Mouse (Mus musculus): ENCODE measurements at regions not wholly inside any gene's neighbourhood (a gene's known extent, or its start where the extent isn't known, plus 50 kb on each side); places are given as distances from the start of the nearest gene placed in this dataset.
"Not testable (repeated sequence)": the region's sequence is repeated elsewhere in the genome, so short reads cannot be mapped to it uniquely, and the experiment has no call there.

DNA sequence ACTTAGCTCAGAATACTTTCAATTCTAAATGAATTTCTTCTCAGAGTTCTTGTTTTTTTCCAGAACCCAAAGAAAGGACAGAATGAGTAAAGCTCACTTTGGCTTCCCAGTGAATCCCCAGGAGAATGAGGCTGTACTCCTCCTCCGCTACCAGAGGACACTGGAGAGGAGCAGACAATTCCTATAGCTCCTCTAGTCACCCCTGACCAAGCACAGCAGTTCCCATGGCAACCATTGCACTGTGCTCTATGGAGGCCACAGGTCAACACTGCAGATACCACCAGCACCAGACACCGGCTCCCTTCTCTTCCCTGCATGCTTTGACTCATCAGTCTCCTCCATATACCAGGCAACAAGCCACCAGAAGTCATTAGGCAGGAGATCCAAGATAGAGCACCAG lies 447.6 kb upstream of the Arid1b start:
- in situ Hi-C loops (cut with MboI; ENCODE audit: low sequenced_read_pairs in 2 of 2, unreplicated experiment in 2 of 2): no loop called here
- H3K27ac ChIP-seq (ENCODE audit: insufficient read depth, low read depth, low read length, poor library complexity, severe bottlenecking): no peak overlapping the region
- no peaks in the 10 kb centered on the region for H3K36me3 ChIP-seq (ENCODE audit: control insufficient read depth, insufficient read depth, low read length, poor library complexity, severe bottlenecking)
- H3K4me1 ChIP-seq (ENCODE audit: control insufficient read depth in 2 of 2, insufficient read depth in 2 of 2, low read length in 2 of 2, poor library complexity in 1 of 2): no peaks in the 10 kb centered on the region
- H3K9me3 ChIP-seq (ENCODE audit: control insufficient read depth, insufficient read depth, low read depth, low read length): no peaks in the 10 kb centered on the region
- H3K9ac ChIP-seq (ENCODE audit: insufficient read depth, low read depth, low read length, poor library complexity, severe bottlenecking): no peak overlapping the region
- H3K4me3 ChIP-seq (ENCODE audit: insufficient read depth in 1 of 2, low read depth in 1 of 2, low read length in 2 of 2, poor library complexity in 1 of 2, severe bottlenecking in 1 of 2): no peak overlapping the region
- TF ChIP-seq ZNF384 (IDR thresholded peaks at IDR 0.05; ENCODE audit: low read depth, low read length) (no peak), ZC3H11A (IDR thresholded peaks at IDR 0.05; ENCODE audit: borderline replicate concordance, low read depth, low read length) (no peak), MAFK (IDR thresholded peaks at IDR 0.05; ENCODE audit: insufficient read depth, low read depth, low read length) (no peak), HCFC1 (IDR thresholded peaks at IDR 0.05; ENCODE audit: borderline replicate concordance, insufficient read depth, low read length) (no peak), CHD2 (IDR thresholded peaks at IDR 0.05; ENCODE audit: low read depth, low read length) (no peak)
- no peak for DNase-seq (ENCODE audit: low read depth, low spot score)

DNA sequence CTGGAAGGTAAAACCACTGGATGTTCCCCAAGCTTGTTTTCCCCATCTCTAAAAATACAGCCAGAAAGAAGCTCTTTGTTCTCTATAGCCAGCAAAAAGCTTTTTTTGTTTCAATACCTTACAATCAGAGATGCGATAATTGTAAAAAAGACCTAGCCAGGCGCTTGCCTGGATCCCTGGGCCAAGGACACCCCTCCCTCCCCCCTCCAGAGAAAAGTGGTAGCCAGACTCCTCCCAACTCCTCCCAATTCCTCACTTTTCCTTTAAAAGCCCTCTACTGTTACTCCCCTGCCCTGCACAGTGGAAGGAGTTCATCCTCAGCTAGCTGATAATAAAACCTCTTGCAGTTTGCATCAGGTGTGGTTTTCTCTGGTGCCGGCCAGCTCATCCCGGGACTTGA lies 441.1 kb upstream of the Arid1b start:
- H3K9me3 ChIP-seq (ENCODE audit: control insufficient read depth, insufficient read depth, low read depth, low read length); H3K4me1 ChIP-seq (ENCODE audit: control insufficient read depth in 2 of 2, insufficient read depth in 2 of 2, low read length in 2 of 2, poor library complexity in 1 of 2); in situ Hi-C loops (cut with MboI; ENCODE audit: low sequenced_read_pairs in 2 of 2, unreplicated experiment in 2 of 2); H3K9ac ChIP-seq (ENCODE audit: insufficient read depth, low read depth, low read length, poor library complexity, severe bottlenecking); H3K27ac ChIP-seq (ENCODE audit: insufficient read depth, low read depth, low read length, poor library complexity, severe bottlenecking); DNase-seq (ENCODE audit: low read depth, low spot score); H3K36me3 ChIP-seq (ENCODE audit: control insufficient read depth, insufficient read depth, low read length, poor library complexity, severe bottlenecking); H3K4me3 ChIP-seq (ENCODE audit: insufficient read depth in 1 of 2, low read depth in 1 of 2, low read length in 2 of 2, poor library complexity in 1 of 2, severe bottlenecking in 1 of 2): not testable (repeated sequence)

DNA sequence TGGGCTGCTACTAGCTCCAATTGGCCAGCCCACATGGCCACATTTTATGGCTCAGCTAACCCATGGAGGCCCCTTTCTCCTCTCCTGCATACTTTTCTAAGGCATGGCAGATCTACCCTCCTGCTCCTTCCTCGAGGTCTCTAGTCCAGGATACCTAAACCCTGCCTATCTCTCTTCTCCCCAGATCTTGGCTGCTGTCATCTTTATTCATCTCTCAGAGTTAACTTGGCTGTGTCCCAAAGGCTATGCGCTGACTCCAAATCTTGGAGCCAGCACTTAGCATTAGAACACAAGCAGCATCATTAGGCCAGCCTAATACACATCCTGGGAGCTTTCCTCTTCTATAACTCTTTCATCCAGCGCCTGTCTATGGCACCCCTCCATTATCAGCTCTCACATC lies 430.5 kb upstream of the Arid1b start:
- TF ChIP-seq ZC3H11A (IDR thresholded peaks at IDR 0.05; ENCODE audit: borderline replicate concordance, low read depth, low read length) (no peak), MAFK (IDR thresholded peaks at IDR 0.05; ENCODE audit: insufficient read depth, low read depth, low read length) (no peak), CHD2 (IDR thresholded peaks at IDR 0.05; ENCODE audit: low read depth, low read length) (no peak), ZNF384 (IDR thresholded peaks at IDR 0.05; ENCODE audit: low read depth, low read length) (no peak)
- Histone ChIP-seq H3K27ac (ENCODE audit: insufficient read depth, low read depth, low read length, poor library complexity, severe bottlenecking) (no peak overlapping the region), H3K9ac (ENCODE audit: insufficient read depth, low read depth, low read length, poor library complexity, severe bottlenecking) (no peak overlapping the region), H3K4me1 (ENCODE audit: control insufficient read depth in 2 of 2, insufficient read depth in 2 of 2, low read length in 2 of 2, poor library complexity in 1 of 2) (no peaks in the 10 kb centered on the region), H3K36me3 (ENCODE audit: control insufficient read depth, insufficient read depth, low read length, poor library complexity, severe bottlenecking) (no peaks in the 10 kb centered on the region), H3K4me3 (ENCODE audit: insufficient read depth in 1 of 2, low read depth in 1 of 2, low read length in 2 of 2, poor library complexity in 1 of 2, severe bottlenecking in 1 of 2) (no peak overlapping the region), H3K9me3 (ENCODE audit: control insufficient read depth, insufficient read depth, low read depth, low read length) (no peaks in the 10 kb centered on the region)
- in situ Hi-C loops (cut with MboI; ENCODE audit: low sequenced_read_pairs in 2 of 2, unreplicated experiment in 2 of 2): no loop called here
- no peak for DNase-seq (ENCODE audit: low read depth, low spot score)

DNA sequence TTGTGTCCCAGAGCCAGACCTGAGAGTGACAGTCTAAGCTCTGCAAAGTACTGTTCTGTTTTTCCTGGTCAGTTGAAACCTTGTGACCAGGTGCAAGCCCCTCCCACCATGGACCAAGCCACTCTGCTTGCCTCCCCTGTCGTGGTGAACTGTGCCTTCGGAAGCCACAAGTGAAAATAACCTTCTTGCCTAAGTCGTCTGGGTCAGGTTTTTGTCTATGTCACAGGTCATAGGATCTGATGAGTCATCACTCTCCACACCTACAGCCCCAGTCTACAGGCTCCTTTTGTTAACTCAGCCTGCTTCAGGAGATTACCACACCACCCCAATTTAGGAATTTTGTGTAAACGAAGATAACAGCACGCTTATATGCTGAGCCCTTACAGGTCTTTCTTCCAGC lies 417.2 kb upstream of the Arid1b start:
- no peak for DNase-seq (ENCODE audit: low read depth, low spot score)
- Histone ChIP-seq H3K4me3 (ENCODE audit: insufficient read depth in 1 of 2, low read depth in 1 of 2, low read length in 2 of 2, poor library complexity in 1 of 2, severe bottlenecking in 1 of 2) (no peak overlapping the region), H3K9ac (ENCODE audit: insufficient read depth, low read depth, low read length, poor library complexity, severe bottlenecking) (no peak overlapping the region), H3K27ac (ENCODE audit: insufficient read depth, low read depth, low read length, poor library complexity, severe bottlenecking) (no peak overlapping the region), H3K4me1 (ENCODE audit: control insufficient read depth in 2 of 2, insufficient read depth in 2 of 2, low read length in 2 of 2, poor library complexity in 1 of 2) (no peaks in the 10 kb centered on the region), H3K9me3 (ENCODE audit: control insufficient read depth, insufficient read depth, low read depth, low read length) (no peaks in the 10 kb centered on the region), H3K36me3 (ENCODE audit: control insufficient read depth, insufficient read depth, low read length, poor library complexity, severe bottlenecking) (no peaks in the 10 kb centered on the region)
- in situ Hi-C loops (cut with MboI; ENCODE audit: low sequenced_read_pairs in 2 of 2, unreplicated experiment in 2 of 2): no loop called here
- TF ChIP-seq MAFK (IDR thresholded peaks at IDR 0.05; ENCODE audit: insufficient read depth, low read depth, low read length) (no peak), ZC3H11A (IDR thresholded peaks at IDR 0.05; ENCODE audit: borderline replicate concordance, low read depth, low read length) (no peak), CHD2 (IDR thresholded peaks at IDR 0.05; ENCODE audit: low read depth, low read length) (no peak), ZNF384 (IDR thresholded peaks at IDR 0.05; ENCODE audit: low read depth, low read length) (no peak), HCFC1 (IDR thresholded peaks at IDR 0.05; ENCODE audit: borderline replicate concordance, insufficient read depth, low read length) (no peak)

DNA sequence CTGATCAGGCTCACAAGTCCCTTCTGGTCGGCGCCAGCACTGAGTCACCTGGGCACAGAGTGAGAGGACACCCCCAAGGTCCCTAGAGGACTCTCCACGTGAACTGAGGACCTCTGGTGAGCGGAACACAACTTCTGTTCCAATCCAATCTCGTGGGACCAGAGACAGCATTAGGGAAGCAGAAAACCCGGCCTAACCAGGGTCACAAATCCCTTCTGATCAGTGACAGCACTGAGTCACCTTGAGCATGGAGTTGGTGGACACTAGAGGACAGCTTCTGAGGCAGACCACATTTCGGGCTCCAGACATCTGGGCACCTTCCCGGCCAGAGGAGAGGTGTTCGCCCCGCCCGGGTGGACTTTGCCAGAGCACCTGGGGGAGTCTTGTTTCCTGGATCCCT lies 412.3 kb upstream of the Arid1b start:
- no peaks in the 10 kb centered on the region for H3K4me1 ChIP-seq (ENCODE audit: control insufficient read depth in 2 of 2, insufficient read depth in 2 of 2, low read length in 2 of 2, poor library complexity in 1 of 2)
- no peak overlapping the region for H3K4me3 ChIP-seq (ENCODE audit: insufficient read depth in 1 of 2, low read depth in 1 of 2, low read length in 2 of 2, poor library complexity in 1 of 2, severe bottlenecking in 1 of 2)
- no peak for TF ChIP-seq ZNF384 (IDR thresholded peaks at IDR 0.05; ENCODE audit: low read depth, low read length)
- TF ChIP-seq MAFK (IDR thresholded peaks at IDR 0.05; ENCODE audit: insufficient read depth, low read depth, low read length): no peak
- no peak for TF ChIP-seq HCFC1 (IDR thresholded peaks at IDR 0.05; ENCODE audit: borderline replicate concordance, insufficient read depth, low read length)
- TF ChIP-seq CHD2 (IDR thresholded peaks at IDR 0.05; ENCODE audit: low read depth, low read length): no peak
- no peak for TF ChIP-seq ZC3H11A (IDR thresholded peaks at IDR 0.05; ENCODE audit: borderline replicate concordance, low read depth, low read length)
- no peak for DNase-seq (ENCODE audit: low read depth, low spot score)
- H3K9me3 ChIP-seq (ENCODE audit: control insufficient read depth, insufficient read depth, low read depth, low read length): no peaks in the 10 kb centered on the region
- H3K27ac ChIP-seq (ENCODE audit: insufficient read depth, low read depth, low read length, poor library complexity, severe bottlenecking): no peak overlapping the region
- in situ Hi-C loops (cut with MboI; ENCODE audit: low sequenced_read_pairs in 2 of 2, unreplicated experiment in 2 of 2): no loop called here
- H3K9ac ChIP-seq (ENCODE audit: insufficient read depth, low read depth, low read length, poor library complexity, severe bottlenecking): no peak overlapping the region
- H3K36me3 ChIP-seq (ENCODE audit: control insufficient read depth, insufficient read depth, low read length, poor library complexity, severe bottlenecking): no peaks in the 10 kb centered on the region

Data from ES-E14 (cell line).